Mouse (Mus musculus) erythroblast, embryonic 14.5 days (primary cell): ENCODE results near the gene Shmt1.

Experiments used
- GATA1 ChIP-seq: IDR thresholded peaks from 2 replicates; pipeline ENCODE4 v1.6.1; 2012; ENCODE audit warnings: low read length, inconsistent platforms, mixed read lengths
- TAL1 ChIP-seq: IDR thresholded peaks from 3 replicates; pipeline ENCODE4 v1.6.1; 2012; ENCODE audit warnings: low read length, inconsistent platforms, mixed read lengths

- TF ChIP-seq TAL1 = no peak
- TF ChIP-seq GATA1 = no peak
Observed at GRCm38 (mm10) chr11:60816398-60816797, 4.9 kb upstream of the Shmt1 start.
